In genomic region chr1:37931806-37932205, GRCm38 (mm10) we compare ENCODE assay signal across 9 mouse cellular contexts. TPM values are rescaled to one million over a fixed set of nuclear protein-coding genes. Genes with fewer than 3 reads are reported as not detected.
DNase-seq lines count a peak whose midpoint lies in the region; ATAC-seq and TF ChIP-seq lines count a peak whose summit lies in the region.
"Had no signal": no experiment of that assay in that cellular context is flagged by ENCODE, and none has a peak within 500 bp of the region (broad histone marks: within the 10 kb centered on the region; RNA-seq: fewer than 3 reads in every experiment).

No protein-coding gene starts in this region.

- TF ChIP-seq POLR2A in lung, adult 2 months (IDR thresholded peaks at IDR 0.05; ENCODE audit: borderline replicate concordance, extremely low read depth, low read depth, low read length): no peak
- no peak for TF ChIP-seq POLR2A in cerebellum, adult 2 months (IDR thresholded peaks at IDR 0.05; ENCODE audit: borderline replicate concordance, insufficient read depth, low read length)

- no peak for ATAC-seq in neural tube, embryonic 15.5 days (ENCODE audit: low FRiP score)

- WGBS in lung, adult 2 months: 8% methylated on average over 3 of the region's 3 CpGs
- WGBS in heart, embryonic 10.5 days: 17% methylated on average over 3 of the region's 3 CpGs
- WGBS in neural tube, embryonic 15.5 days: 20% methylated on average over 3 of the region's 3 CpGs
- whole genome bisulfite sequencing in cerebellum, adult 2 months: 6% methylated on average over 3 of the region's 3 CpGs

- peak; percentile 68 for DNase-seq in 416B (ENCODE audit: low read depth)
- DNase-seq in embryo, embryonic 9.5 days (ENCODE audit: extremely low spot score): peak; percentile 3
- peak; percentile 22 for DNase-seq in lung, adult 2 months
- DNase-seq in heart, embryonic 10.5 days (ENCODE audit: low spot score): no peak
- no peak for DNase-seq in cerebellum, adult 2 months

- H3K9ac ChIP-seq in neural tube, embryonic 15.5 days (replicated peaks): no peak overlapping the region

- no peak overlapping the region for H3K4me2 ChIP-seq in neural tube, embryonic 15.5 days

- no peak overlapping the region for H3K4me3 ChIP-seq in E14TG2a.4 (replicated peaks; ENCODE audit: low read length)
- no peak overlapping the region for H3K4me3 ChIP-seq in lung, adult 2 months (replicated peaks; ENCODE audit: extremely low read depth, low read depth, low read length)
- no peak overlapping the region for H3K4me3 ChIP-seq in heart, embryonic 10.5 days
- no peak overlapping the region for H3K4me3 ChIP-seq in neural tube, embryonic 15.5 days (replicated peaks)
- no peak overlapping the region for H3K4me3 ChIP-seq in cerebellum, adult 2 months (replicated peaks; ENCODE audit: insufficient read depth, low read depth, low read length)

- no peak overlapping the region for H3K27ac ChIP-seq in heart, embryonic 10.5 days
- no peak overlapping the region for H3K27ac ChIP-seq in neural tube, embryonic 15.5 days (replicated peaks)
- H3K27ac ChIP-seq in cerebellum, adult 2 months (ENCODE audit: insufficient read depth, low read length): no peak overlapping the region

- TF ChIP-seq CTCF in E14TG2a.4 (conservative IDR thresholded peaks at IDR 0.05; ENCODE audit: low read length): peak; percentile 29
- TF ChIP-seq CTCF in lung, adult 2 months (IDR thresholded peaks at IDR 0.05; ENCODE audit: insufficient read depth, low read length): 0 out of 2 replicates have a peak, but pooled peaks have one; percentile 9
- TF ChIP-seq CTCF in cerebellum, adult 2 months (IDR thresholded peaks at IDR 0.05; ENCODE audit: borderline replicate concordance, insufficient read depth, low read depth, low read length): no peak

- 0 out of 2 replicates have a peak, but pooled peaks cover 4% of the 10 kb centered on the region for H3K9me3 ChIP-seq in E14TG2a.4 (ENCODE audit: low read length)
- no peaks in the 10 kb centered on the region for H3K9me3 ChIP-seq in heart, embryonic 10.5 days
- H3K9me3 ChIP-seq in neural tube, embryonic 15.5 days (replicated peaks): no peaks in the 10 kb centered on the region

- peaks cover 19% of the 10 kb centered on the region for H3K4me1 ChIP-seq in E14TG2a.4 (replicated peaks; ENCODE audit: low read depth, low read length)
- no peaks in the 10 kb centered on the region for H3K4me1 ChIP-seq in lung, adult 2 months (ENCODE audit: control insufficient read depth, insufficient read depth, low read length)
- H3K4me1 ChIP-seq in heart, embryonic 10.5 days: no peaks in the 10 kb centered on the region
- H3K4me1 ChIP-seq in neural tube, embryonic 15.5 days: no peaks in the 10 kb centered on the region
- H3K4me1 ChIP-seq in cerebellum, adult 2 months (ENCODE audit: control insufficient read depth, insufficient read depth, low read length): no peaks in the 10 kb centered on the region

- no peaks in the 10 kb centered on the region; the same call in 1 of the 2 replicates for H3K27me3 ChIP-seq in E14TG2a.4 (ENCODE audit: insufficient read depth, low read length)
- H3K27me3 ChIP-seq in heart, embryonic 10.5 days (ENCODE audit: insufficient read depth, poor library complexity, severe bottlenecking): no peaks in the 10 kb centered on the region
- no peaks in the 10 kb centered on the region for H3K27me3 ChIP-seq in neural tube, embryonic 15.5 days (replicated peaks)
- H3K27me3 ChIP-seq in cerebellum, adult 2 months (ENCODE audit: control insufficient read depth, insufficient read depth, low read length): no peaks in the 10 kb centered on the region

- no peaks in the 10 kb centered on the region for H3K36me3 ChIP-seq in E14TG2a.4 (ENCODE audit: insufficient read depth, low read length)
- H3K36me3 ChIP-seq in heart, embryonic 10.5 days: no peaks in the 10 kb centered on the region
- H3K36me3 ChIP-seq in neural tube, embryonic 15.5 days: no peaks in the 10 kb centered on the region

RNA-seq across cellular contexts. Expression of gene Lyg2, which starts 15.5 kb away (rescaled TPM):
- not detected in 2 replicates for polyA plus RNA-seq in lung, adult 2 months (2012; rRNA removed)
- polyA plus RNA-seq in heart, embryonic 10.5 days (2016; fragmentation: Nextera tagmentation; extraction: Ambion mirVana): not detected in 2 replicates
- not detected in 2 replicates for polyA plus RNA-seq in neural tube, embryonic 15.5 days (2015; fragmentation: Nextera tagmentation; extraction: Ambion mirVana)
- polyA plus RNA-seq in cerebellum, adult 2 months (2012; rRNA removed): 0.05 and 0.13 TPM in 2 replicates
- polyA plus RNA-seq: liver, adult 2 months; small intestine, adult 2 months had no signal

RNA-seq across cellular contexts. Expression of gene Lyg1, which starts 25.8 kb away (rescaled TPM):
- 7.4 TPM in 1 of 2 replicates, not detected in the other for polyA plus RNA-seq in lung, adult 2 months (2012; rRNA removed)
- not detected in 2 replicates for polyA plus RNA-seq in heart, embryonic 10.5 days (2016; fragmentation: Nextera tagmentation; extraction: Ambion mirVana)
- not detected in 2 replicates for polyA plus RNA-seq in neural tube, embryonic 15.5 days (2015; fragmentation: Nextera tagmentation; extraction: Ambion mirVana)
- polyA plus RNA-seq in cerebellum, adult 2 months (2012; rRNA removed): not detected in 2 replicates
- polyA plus RNA-seq: liver, adult 2 months; small intestine, adult 2 months had no signal

RNA-seq across cellular contexts. Expression of gene Mrpl30, which starts 41.5 kb away (rescaled TPM):
- polyA plus RNA-seq in lung, adult 2 months (2012; rRNA removed): 19.2 and 25.7 TPM in 2 replicates
- polyA plus RNA-seq in heart, embryonic 10.5 days (2016; fragmentation: Nextera tagmentation; extraction: Ambion mirVana): 245 and 262 TPM in 2 replicates
- polyA plus RNA-seq in neural tube, embryonic 15.5 days (2015; fragmentation: Nextera tagmentation; extraction: Ambion mirVana): 244 and 277 TPM in 2 replicates
- polyA plus RNA-seq in cerebellum, adult 2 months (2012; rRNA removed): 123 and 132 TPM in 2 replicates

RNA-seq across cellular contexts. Expression of gene Mitd1, which starts 41.6 kb away (rescaled TPM):
- polyA plus RNA-seq in lung, adult 2 months (2012; rRNA removed): 4.0 and 7.2 TPM in 2 replicates
- polyA plus RNA-seq in heart, embryonic 10.5 days (2016; fragmentation: Nextera tagmentation; extraction: Ambion mirVana): 11.8 and 19.7 TPM in 2 replicates
- 15.3 and 22.1 TPM in 2 replicates for polyA plus RNA-seq in neural tube, embryonic 15.5 days (2015; fragmentation: Nextera tagmentation; extraction: Ambion mirVana)
- 14.8 and 17.8 TPM in 2 replicates for polyA plus RNA-seq in cerebellum, adult 2 months (2012; rRNA removed)

Comparison
In these comparisons a context has a peak if more than half of its experiments do, and no peak if none do; other contexts are left out.
1. DNase-seq: peak in 416B (single experiment), embryo, embryonic 9.5 days (single experiment) and lung, adult 2 months (single experiment); none in heart, embryonic 10.5 days (single experiment) and cerebellum, adult 2 months (0 of 2).